In genomic region chr7:129648938-129649337, GRCm38 (mm10) we compare ENCODE assay signal across 8 mouse cellular contexts. TPM values are rescaled to one million over a fixed set of nuclear protein-coding genes. Genes with fewer than 3 reads are reported as not detected.
DNase-seq lines count a peak whose midpoint lies in the region; ATAC-seq lines count a peak whose summit lies in the region.

No protein-coding gene starts in this region.

- H3K4me3 ChIP-seq in hindbrain, embryonic 10.5 days = no peak overlapping the region
- no peak overlapping the region for H3K4me3 ChIP-seq in hindbrain, embryonic 13.5 days
- no peak overlapping the region for H3K4me3 ChIP-seq in kidney, embryonic 14.5 days (ENCODE audit: low read length)
- H3K4me3 ChIP-seq in limb, embryonic 15.5 days = no peak overlapping the region
- no peak overlapping the region for H3K4me3 ChIP-seq in stomach, embryonic 15.5 days (replicated peaks)

- no peaks in the 10 kb centered on the region for H3K36me3 ChIP-seq in hindbrain, embryonic 10.5 days
- no peaks in the 10 kb centered on the region for H3K36me3 ChIP-seq in hindbrain, embryonic 13.5 days
- H3K36me3 ChIP-seq in kidney, embryonic 14.5 days (ENCODE audit: control insufficient read depth, insufficient read depth, low read length) = no peaks in the 10 kb centered on the region
- H3K36me3 ChIP-seq in limb, embryonic 15.5 days = no peaks in the 10 kb centered on the region
- no peaks in the 10 kb centered on the region for H3K36me3 ChIP-seq in stomach, embryonic 15.5 days

- 4% methylated on average over 6 of the region's 6 CpGs for WGBS in hindbrain, embryonic 10.5 days
- WGBS in hindbrain, embryonic 13.5 days = 7% methylated on average over 6 of the region's 6 CpGs
- WGBS in kidney, embryonic 14.5 days = 0% methylated on average over 6 of the region's 6 CpGs
- 4% methylated on average over 6 of the region's 6 CpGs for WGBS in limb, embryonic 15.5 days
- WGBS in stomach, embryonic 15.5 days = 3% methylated on average over 6 of the region's 6 CpGs

- H3K4me1 ChIP-seq in hindbrain, embryonic 10.5 days (replicated peaks) = peaks cover 29% of the 10 kb centered on the region
- H3K4me1 ChIP-seq in hindbrain, embryonic 13.5 days (replicated peaks) = peaks cover 18% of the 10 kb centered on the region
- peaks cover 5% of the 10 kb centered on the region; the same call in 1 of the 2 replicates for H3K4me1 ChIP-seq in kidney, embryonic 14.5 days (ENCODE audit: control insufficient read depth, insufficient read depth, low read length)
- peaks cover 19% of the 10 kb centered on the region for H3K4me1 ChIP-seq in limb, embryonic 15.5 days
- peaks cover 5% of the 10 kb centered on the region; the same call in 1 of the 2 replicates for H3K4me1 ChIP-seq in stomach, embryonic 15.5 days

- H3K9me3 ChIP-seq in hindbrain, embryonic 10.5 days = no peaks in the 10 kb centered on the region
- H3K9me3 ChIP-seq in hindbrain, embryonic 13.5 days = no peaks in the 10 kb centered on the region
- H3K9me3 ChIP-seq in kidney, embryonic 14.5 days (ENCODE audit: control insufficient read depth, low read length) = no peaks in the 10 kb centered on the region
- no peaks in the 10 kb centered on the region for H3K9me3 ChIP-seq in limb, embryonic 15.5 days
- H3K9me3 ChIP-seq in stomach, embryonic 15.5 days = no peaks in the 10 kb centered on the region

- ATAC-seq in hindbrain, embryonic 13.5 days (ENCODE audit: low FRiP score) = no peak
- peak; percentile 77 for ATAC-seq in kidney, embryonic 14.5 days (ENCODE audit: low FRiP score, low TSS enrichment)
- peak; percentile 14; the same call in 1 of the 2 replicates for ATAC-seq in limb, embryonic 15.5 days (ENCODE audit: insufficient number of reproducible peaks, low FRiP score, low TSS enrichment, low read depth)
- no peak for ATAC-seq in stomach, embryonic 15.5 days (ENCODE audit: insufficient read depth, low FRiP score, low read depth)

- DNase-seq in hindbrain, embryonic 10.5 days (ENCODE audit: low spot score) = peak; percentile 89
- peak; percentile 92 for DNase-seq in cerebellum, postnatal 4 days (ENCODE audit: low spot score in 2 of 2)
- DNase-seq in gastrocnemius, adult 8-10 months (ENCODE audit: low spot score in 2 of 2) = peak; percentile 55 to 65
- peak; percentile 12 to 55 for DNase-seq in natural killer cell, adult 2 months (ENCODE audit: low spot score in 2 of 2)

- peaks cover 30% of the 10 kb centered on the region for H3K27me3 ChIP-seq in hindbrain, embryonic 10.5 days (ENCODE audit: insufficient read depth, poor library complexity, severe bottlenecking)
- H3K27me3 ChIP-seq in hindbrain, embryonic 13.5 days = peaks cover 12% of the 10 kb centered on the region
- no peaks in the 10 kb centered on the region for H3K27me3 ChIP-seq in kidney, embryonic 14.5 days (ENCODE audit: control insufficient read depth, insufficient read depth, low read length)
- H3K27me3 ChIP-seq in limb, embryonic 15.5 days = no peaks in the 10 kb centered on the region
- H3K27me3 ChIP-seq in stomach, embryonic 15.5 days (replicated peaks) = no peaks in the 10 kb centered on the region

- no peak overlapping the region for H3K4me2 ChIP-seq in hindbrain, embryonic 13.5 days
- no peak overlapping the region for H3K4me2 ChIP-seq in kidney, embryonic 14.5 days (replicated peaks; ENCODE audit: low read depth, low read length)
- H3K4me2 ChIP-seq in limb, embryonic 15.5 days = no peak overlapping the region
- H3K4me2 ChIP-seq in stomach, embryonic 15.5 days = no peak overlapping the region

- no peak overlapping the region for H3K27ac ChIP-seq in hindbrain, embryonic 10.5 days
- H3K27ac ChIP-seq in hindbrain, embryonic 13.5 days = no peak overlapping the region
- H3K27ac ChIP-seq in kidney, embryonic 14.5 days (ENCODE audit: low read depth, low read length) = no peak overlapping the region
- no peak overlapping the region for H3K27ac ChIP-seq in limb, embryonic 15.5 days
- peak overlapping the region; percentile 40; the same call in 1 of the 2 replicates for H3K27ac ChIP-seq in stomach, embryonic 15.5 days

- no peak overlapping the region for H3K9ac ChIP-seq in hindbrain, embryonic 13.5 days
- H3K9ac ChIP-seq in kidney, embryonic 14.5 days (ENCODE audit: low read depth, low read length) = no peak overlapping the region
- no peak overlapping the region for H3K9ac ChIP-seq in limb, embryonic 15.5 days
- H3K9ac ChIP-seq in stomach, embryonic 15.5 days = no peak overlapping the region

RNA-seq across cellular contexts. Expression of gene Wdr11, which starts 57.3 kb away (rescaled TPM):
- polyA plus RNA-seq in hindbrain, embryonic 10.5 days (2016; fragmentation: Nextera tagmentation; extraction: Ambion mirVana) = 36.5 and 40.1 TPM in 2 replicates
- polyA plus RNA-seq in hindbrain, embryonic 13.5 days (2015; fragmentation: Nextera tagmentation; extraction: Ambion mirVana) = 35.6 and 36.2 TPM in 2 replicates
- 10 to 100 TPM; 16.3 to 20.7 (median 17.6) TPM for total RNA-seq in gastrocnemius, adult 8-10 months (2022)
- polyA plus RNA-seq in kidney, embryonic 14.5 days (2014; fragmentation: Nextera tagmentation; extraction: Ambion mirVana) = 34.1 and 49.5 TPM in 2 replicates
- 35.4 and 37.6 TPM in 2 replicates for polyA plus RNA-seq in limb, embryonic 15.5 days (2015; fragmentation: Nextera tagmentation; extraction: Ambion mirVana)
- polyA plus RNA-seq in stomach, embryonic 15.5 days (2015; fragmentation: Nextera tagmentation; extraction: Ambion mirVana) = 30.6 and 35.1 TPM in 2 replicates

Comparison
In these comparisons a context has a peak if more than half of its experiments do, and no peak if none do; other contexts are left out.
1. DNase-seq: peak in every context shown above with its lines; median percentile 92 in cerebellum, postnatal 4 days; 89 in hindbrain, embryonic 10.5 days; 60 in gastrocnemius, adult 8-10 months; 34 in natural killer cell, adult 2 months.
2. ATAC-seq: peak in kidney, embryonic 14.5 days (single experiment) and limb, embryonic 15.5 days (single experiment); none in hindbrain, embryonic 13.5 days (single experiment) and stomach, embryonic 15.5 days (single experiment).